Mouse (Mus musculus) lung, adult 2 months (tissue): Measurements from ENCODE around the gene Gldc.

Source experiments
- CTCF ChIP-seq: fragments of 200-500 bp; IDR thresholded peaks from 2 replicates; pipeline ENCODE4 v1.5.1; 2011; ENCODE audit warnings: mild to moderate bottlenecking, low read length, control low read depth; ENCODE audit not compliant: insufficient read depth
- POLR2A ChIP-seq: fragments of 200-500 bp; IDR thresholded peaks from 2 replicates; pipeline ENCODE4 v1.6.1; 2011; ENCODE audit warnings: low read depth, mild to moderate bottlenecking, control low read depth, low read length, borderline replicate concordance; ENCODE audit errors: extremely low read depth

DNA sequence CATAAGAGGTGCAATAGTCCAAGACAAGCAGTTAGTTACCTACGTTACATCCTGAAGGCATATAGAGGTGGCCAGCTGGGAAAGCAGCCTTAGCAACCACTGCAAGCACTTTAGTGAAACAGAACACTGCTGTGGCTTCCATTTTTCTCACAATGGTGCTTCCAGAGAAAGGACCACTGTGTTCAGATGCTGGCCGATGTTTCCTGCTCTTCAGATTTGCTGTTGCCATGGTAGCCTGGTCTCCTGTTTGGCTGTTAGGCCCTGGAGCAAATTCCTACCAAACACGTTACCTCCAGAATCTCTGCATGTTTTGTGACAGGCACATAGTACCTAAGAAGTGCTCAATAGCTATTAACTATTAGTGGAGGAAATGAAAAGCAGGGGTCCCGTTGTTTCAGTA, 78.2 kb downstream of the Gldc start:
- TF ChIP-seq CTCF (no peak), POLR2A (no peak)
